ENCODE assay signal across 8 mouse cellular contexts in genomic region chr1:11657341-11658060, GRCm38 (mm10).
DNase-seq lines count a peak whose midpoint lies in the region; ATAC-seq and TF ChIP-seq lines count a peak whose summit lies in the region.
"Had no signal": no experiment of that assay in that cellular context is flagged by ENCODE, and none has a peak within 500 bp of the region (broad histone marks: within the 10 kb centered on the region; RNA-seq: fewer than 3 reads in every experiment).

No protein-coding gene starts in this region.

- peak; percentile 70 for ATAC-seq in neural tube, embryonic 11.5 days (ENCODE audit: insufficient read depth, low FRiP score, low TSS enrichment)
- ATAC-seq in lung, embryonic 14.5 days (ENCODE audit: insufficient read depth), result peak; percentile 52; the same call in 1 of the 2 replicates

- no peaks in the 10 kb centered on the region for H3K9me3 ChIP-seq in neural tube, embryonic 11.5 days (ENCODE audit: control insufficient read depth, low read length)
- no peaks in the 10 kb centered on the region; the same call in 1 of the 2 replicates for H3K9me3 ChIP-seq in lung, embryonic 14.5 days (ENCODE audit: low read depth, low read length)

- TF ChIP-seq CTCF in lung, embryonic 14.5 days (IDR thresholded peaks at IDR 0.05; ENCODE audit: low read depth), result peak; percentile 84

- H3K36me3 ChIP-seq in neural tube, embryonic 11.5 days (ENCODE audit: control insufficient read depth, insufficient read depth, low read length), result no peaks in the 10 kb centered on the region
- H3K36me3 ChIP-seq in lung, embryonic 14.5 days (ENCODE audit: insufficient read depth), result no peaks in the 10 kb centered on the region

- H3K27ac ChIP-seq in neural tube, embryonic 11.5 days (ENCODE audit: low read depth, low read length), result no peak overlapping the region
- H3K27ac ChIP-seq in lung, embryonic 14.5 days (ENCODE audit: low read depth), result no peak overlapping the region

- WGBS in neural tube, embryonic 11.5 days, result 61% methylated on average over 2 of the region's 2 CpGs
- 54% methylated on average over 2 of the region's 2 CpGs for WGBS in lung, embryonic 14.5 days

- H3K27me3 ChIP-seq in neural tube, embryonic 11.5 days (ENCODE audit: control insufficient read depth, insufficient read depth, low read length), result no peaks in the 10 kb centered on the region
- H3K27me3 ChIP-seq in lung, embryonic 14.5 days (ENCODE audit: insufficient read depth, low read length), result no peaks in the 10 kb centered on the region

- no peak overlapping the region for H3K9ac ChIP-seq in neural tube, embryonic 11.5 days (ENCODE audit: low read length)
- no peak overlapping the region for H3K9ac ChIP-seq in lung, embryonic 14.5 days

- DNase-seq in neural tube, embryonic 11.5 days (ENCODE audit: low spot score), result peak; percentile 27
- DNase-seq in neural tube, embryonic 10.5 days (ENCODE audit: extremely low spot score, low spot score), result no peak
- peak; percentile 36 for DNase-seq in WW6 (ENCODE audit: low read depth, low spot score)
- DNase-seq in embryo, embryonic 9.5 days (ENCODE audit: extremely low spot score), result peak; percentile 74
- DNase-seq in induced T-regulatory cell, adult 2 months (ENCODE audit: low read depth), result peak; percentile 61
- DNase-seq in lung, embryonic 14.5 days, result peak; percentile 94
- DNase-seq in right cerebral cortex, postnatal 14 days, result peak; percentile 18

- H3K4me1 ChIP-seq in neural tube, embryonic 11.5 days (ENCODE audit: control insufficient read depth, insufficient read depth, low read length), result no peaks in the 10 kb centered on the region
- no peaks in the 10 kb centered on the region for H3K4me1 ChIP-seq in lung, embryonic 14.5 days (ENCODE audit: insufficient read depth)

- H3K4me2 ChIP-seq in neural tube, embryonic 11.5 days (ENCODE audit: low read depth), result no peak overlapping the region
- H3K4me2 ChIP-seq in lung, embryonic 14.5 days, result no peak overlapping the region

- H3K4me3 ChIP-seq in neural tube, embryonic 11.5 days (ENCODE audit: low read depth, low read length), result no peak overlapping the region
- H3K4me3 ChIP-seq in lung, embryonic 14.5 days (ENCODE audit: low read depth, low read length), result no peak overlapping the region
- H3K4me3 ChIP-seq: myocyte had no signal
